Mouse (Mus musculus): Measurements from ENCODE around the gene Zc3h18. TPM values are rescaled to one million over a fixed set of nuclear protein-coding genes. Genes with fewer than 3 reads are reported as not detected.

Zc3h18 gene
- 100 to 1,000 TPM in 1 of 2 experiments, 10 to 100 TPM in 1; 99.5 to 108 TPM for total RNA-seq (2023)

DNA sequence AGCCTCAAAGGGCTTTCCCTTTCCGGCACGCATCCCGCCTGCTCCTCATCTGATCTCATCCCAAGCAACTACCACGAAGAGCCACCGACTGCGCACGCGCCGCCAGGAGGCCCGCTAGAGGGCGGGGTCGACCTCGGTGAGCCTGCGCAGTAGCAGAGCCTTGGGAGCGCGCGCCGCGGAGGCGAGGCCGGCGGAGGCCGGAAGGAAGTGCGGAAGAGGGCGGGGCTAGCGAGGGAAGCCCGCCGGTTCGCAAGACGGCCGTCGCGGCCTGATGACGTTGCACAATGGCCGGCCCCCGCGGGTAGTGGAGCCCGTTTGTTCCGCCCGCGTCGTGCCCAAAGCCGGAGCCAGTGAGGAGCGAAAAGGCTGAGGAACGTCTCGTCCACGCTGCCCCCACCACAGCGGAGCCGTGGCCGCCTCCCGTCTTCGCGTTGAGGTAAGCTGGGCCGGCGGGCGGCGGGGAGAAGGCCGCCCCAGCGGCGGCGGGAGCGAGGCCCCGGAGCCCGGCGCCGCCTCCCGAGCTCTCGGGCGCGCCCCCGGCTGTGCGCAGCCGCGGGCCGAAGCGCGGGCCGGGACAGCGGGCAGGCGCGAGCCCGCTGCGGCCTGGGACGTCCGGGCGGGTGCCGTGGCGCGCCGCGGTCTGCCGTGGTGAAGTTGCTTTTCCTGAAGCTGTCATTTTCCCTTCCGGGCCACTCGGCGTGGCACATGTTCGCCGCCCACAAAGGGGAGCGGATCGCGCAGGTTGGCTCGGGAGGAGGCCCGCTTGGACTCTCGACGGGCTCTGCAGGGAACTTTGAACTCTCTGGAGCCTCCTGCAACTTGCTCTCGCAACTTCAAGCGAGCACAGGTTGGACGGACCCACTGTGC lies at the start of gene Zc3h18:
Gene Zc3h18, plus strand, starts transcription at position 245 of the 867 bp plus-strand sequence.

DNA sequence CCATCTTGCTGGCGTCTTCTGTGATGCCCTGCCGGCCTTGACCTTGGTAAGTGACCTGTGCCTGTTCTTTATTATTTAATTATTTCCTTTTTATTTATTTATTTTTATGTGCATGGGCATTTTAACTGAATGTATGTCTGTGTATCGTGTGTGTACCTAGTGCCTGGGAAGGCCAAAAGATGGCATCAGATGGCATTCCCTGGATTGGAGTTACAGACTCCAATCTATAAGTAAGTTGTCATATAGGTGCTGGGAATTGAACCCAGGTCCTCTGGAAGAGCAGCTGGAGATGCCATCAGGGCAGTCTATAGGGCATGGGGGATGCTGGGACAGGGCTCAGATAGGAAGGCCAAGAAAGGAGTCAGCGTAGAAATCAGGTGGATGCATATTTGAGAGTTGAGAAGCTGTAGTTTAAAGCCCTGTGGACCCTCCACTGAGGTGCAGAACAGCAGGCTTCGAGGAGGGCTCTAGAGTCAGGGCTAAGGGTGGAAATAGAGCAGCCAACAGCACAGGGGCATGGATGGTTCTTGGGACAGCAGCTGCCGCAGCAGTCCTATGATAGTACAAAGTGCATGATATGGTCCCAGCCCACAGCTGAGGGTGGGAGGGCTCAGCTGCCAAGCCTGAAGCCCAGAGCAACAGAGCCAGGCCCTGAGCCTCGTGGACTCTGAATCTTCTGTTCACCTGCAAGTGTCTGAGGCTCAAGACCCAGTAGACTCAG lies 15.6 kb upstream of the Zc3h18 start, which contains the start of gene Trhr2:
Gene Trhr2, minus strand, starts transcription at position 51 of the 721 bp plus-strand sequence.

DNA sequence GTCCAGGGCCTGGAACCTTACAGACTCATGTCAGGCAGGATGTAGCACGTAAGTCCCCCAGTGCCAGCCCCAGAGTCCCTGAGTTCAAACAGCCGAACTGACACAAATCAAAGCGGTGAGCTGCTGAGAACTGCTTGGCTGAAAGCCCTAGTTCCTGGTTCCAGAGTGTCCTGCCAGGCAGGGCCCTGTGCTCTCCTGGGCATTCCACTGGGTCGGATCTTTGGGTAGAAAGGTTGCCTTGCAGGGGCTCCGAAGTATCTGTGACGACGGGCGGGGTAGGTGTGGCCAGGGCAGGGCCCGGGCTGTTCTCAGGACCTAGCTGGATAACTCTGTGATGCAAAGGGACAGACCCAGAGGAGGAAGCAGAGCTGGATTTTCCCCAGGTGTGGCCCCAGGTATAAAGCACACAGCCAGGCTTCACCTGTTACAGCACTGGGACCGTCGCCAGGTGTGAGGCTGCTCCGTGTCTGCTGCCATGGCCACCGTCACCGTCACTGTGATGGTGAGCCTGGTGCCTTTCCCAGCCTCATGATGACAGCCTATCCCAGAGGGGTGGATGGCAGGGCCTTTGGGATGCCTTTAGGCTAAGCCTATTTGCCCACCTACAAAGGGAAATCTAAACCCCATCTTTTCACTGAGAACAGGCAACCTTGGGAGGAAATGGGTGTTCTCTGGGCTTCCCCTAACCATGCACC lies 45.1 kb downstream of the Zc3h18 start, which contains the start of gene Il17c:
Gene Il17c, plus strand, starts transcription at position 645 of the 695 bp plus-strand sequence.

DNA sequence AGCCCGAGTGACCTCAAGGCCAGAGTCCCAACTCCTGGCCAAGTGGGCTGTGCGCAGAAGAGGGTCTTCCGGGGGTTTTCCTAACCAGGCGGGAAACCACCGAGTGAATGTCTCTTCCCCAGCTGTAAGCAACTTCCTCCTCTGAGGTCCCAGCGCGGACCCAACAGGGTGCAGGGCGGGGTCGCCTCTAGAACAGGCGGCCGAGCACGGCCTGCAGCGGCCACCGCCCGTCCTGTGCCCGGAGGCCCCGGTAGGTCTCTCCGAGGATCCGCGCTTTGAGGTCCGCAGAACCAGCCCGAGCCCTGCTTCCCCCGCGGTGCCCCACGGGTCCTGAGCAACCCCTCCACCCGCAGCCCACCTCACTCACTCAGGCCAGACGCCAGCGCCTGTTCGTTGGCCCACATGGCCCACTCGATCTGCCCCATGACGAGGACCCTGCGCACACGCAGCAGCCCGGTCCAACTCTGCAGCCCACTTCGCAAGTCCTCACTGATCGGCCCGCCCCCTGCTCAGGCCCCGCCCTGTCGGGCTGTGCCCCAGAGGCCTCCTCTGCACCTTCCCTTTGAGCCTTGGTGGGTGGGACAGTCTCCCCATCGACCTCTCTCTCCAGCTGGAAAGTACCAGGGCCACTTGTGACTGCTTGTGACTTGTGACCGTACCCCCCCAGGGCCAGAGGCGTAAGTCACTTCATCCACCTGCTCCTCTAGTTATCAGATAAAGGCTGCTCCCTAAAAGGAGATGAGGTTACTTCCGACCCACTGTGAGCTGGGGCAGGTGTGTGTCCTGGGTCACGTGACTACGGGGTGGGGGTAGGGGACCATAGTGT lies 56.2 kb downstream of the Zc3h18 start, which contains the start of gene Cyba:
Gene Cyba, minus strand, starts transcription at position 488 of the 826 bp plus-strand sequence.

DNA sequence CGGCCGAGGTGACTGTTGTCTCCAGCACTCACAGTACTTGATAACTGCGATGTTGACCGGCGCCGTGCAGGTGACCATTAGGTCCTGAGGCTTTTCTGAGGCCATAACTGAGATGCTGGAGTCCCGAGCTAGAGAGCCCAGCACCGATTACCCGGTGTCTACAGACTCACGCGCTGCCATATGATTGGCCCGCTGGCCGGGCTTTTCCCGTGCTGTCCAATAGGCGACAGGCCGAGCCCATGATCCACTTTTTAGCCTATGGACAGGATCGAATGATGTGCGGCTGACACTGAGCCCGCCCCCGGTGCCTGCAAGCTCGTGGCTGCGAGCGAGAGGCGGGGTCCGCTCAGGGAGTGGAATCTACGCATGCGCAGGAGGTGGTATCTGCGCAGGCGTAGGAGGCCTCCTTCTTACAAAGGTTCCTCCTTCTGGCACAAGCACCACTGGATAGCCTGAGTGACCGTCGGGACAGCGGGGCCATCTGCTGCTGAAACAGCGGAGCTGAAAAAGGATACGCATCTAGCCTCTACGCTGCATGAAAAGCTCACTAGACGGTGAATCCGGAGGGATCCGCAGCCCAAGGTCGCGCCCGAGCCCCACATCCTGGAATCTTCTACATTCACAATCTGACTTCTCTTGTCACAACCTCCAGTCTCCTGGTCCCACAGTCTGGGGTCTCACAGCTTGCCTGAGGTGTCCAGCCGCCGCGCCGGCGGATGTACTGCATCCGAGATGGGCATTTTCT lies 67.0 kb downstream of the Zc3h18 start, which contains the start of gene Mvd:
Gene Mvd, minus strand, starts transcription at position 161 of the 745 bp plus-strand sequence.

DNA sequence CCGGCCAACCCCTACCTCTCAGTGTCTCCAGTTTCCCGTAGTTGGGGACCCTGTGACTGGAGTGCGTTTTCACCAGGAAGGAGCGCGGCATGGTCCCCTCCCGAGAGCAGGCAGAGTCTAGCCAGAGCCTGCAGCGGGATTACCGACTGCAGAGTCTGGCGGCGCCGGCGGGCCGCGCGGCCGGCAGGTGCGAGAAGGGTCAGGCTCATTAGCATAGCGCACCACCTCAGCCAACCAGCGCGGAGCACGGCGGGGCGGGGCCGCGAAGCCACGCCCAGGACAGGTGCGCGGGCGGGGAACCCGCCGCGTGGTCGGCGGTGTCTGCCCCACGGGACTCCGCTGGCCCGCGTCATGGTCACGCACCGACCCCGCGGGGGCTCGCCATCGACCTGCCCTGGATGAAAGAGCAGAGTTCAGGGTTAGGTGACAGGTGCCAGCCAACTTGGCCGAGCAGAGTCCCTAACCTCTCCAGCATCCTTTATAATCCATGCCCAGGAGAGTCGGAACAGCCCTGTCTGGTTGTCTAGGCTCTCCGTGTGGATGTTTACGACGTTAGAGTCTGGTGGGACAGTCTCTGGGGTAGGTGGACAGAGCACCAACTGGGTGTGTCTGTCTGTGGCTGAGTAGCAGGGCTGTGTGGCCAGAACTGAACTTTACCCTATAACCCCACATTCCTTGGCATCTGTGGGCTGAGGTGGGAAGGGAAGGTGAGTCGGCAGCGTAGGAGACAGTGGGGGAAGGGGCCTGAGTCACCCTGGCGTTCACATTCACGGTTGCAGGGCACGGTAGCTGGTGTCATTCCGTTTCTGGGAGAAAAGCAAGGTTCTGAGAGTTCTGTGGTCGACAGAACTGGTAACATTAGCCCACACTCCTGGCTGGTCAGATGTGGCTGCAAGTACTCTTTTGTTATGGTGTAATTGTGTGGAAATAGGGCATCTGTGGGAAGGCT lies 84.4 kb downstream of the Zc3h18 start, which contains the start of gene Snai3:
Gene Snai3, minus strand, starts transcription at position 210 of the 949 bp plus-strand sequence.

Other genes starting within 250 kb of the Zc3h18 start
- 10 to 100 TPM; 73.7 to 74.3 TPM for gene Zfpm1, start 94.5 kb upstream of the Zc3h18 start, total RNA-seq (2023)
- gene Trhr2, start 15.9 kb upstream of the Zc3h18 start, total RNA-seq (2023): not detected
- 1 to 10 TPM in 1 of 2 experiments, not detected in 1; 1.1 TPM for gene Il17c, start 45.4 kb downstream of the Zc3h18 start, total RNA-seq (2023)
- 100 to 1,000 TPM; 150 to 183 TPM for gene Cyba, start 56.3 kb downstream of the Zc3h18 start, total RNA-seq (2023)
- 10 to 100 TPM; 12.1 to 14.2 TPM for gene Mvd, start 66.8 kb downstream of the Zc3h18 start, total RNA-seq (2023)
- gene Snai3, start 84.1 kb downstream of the Zc3h18 start, total RNA-seq (2023): 1 to 10 TPM; 6.2 to 6.9 TPM
- 10 to 100 TPM; 91.9 to 98.7 TPM for gene Rnf166, start 99.5 kb downstream of the Zc3h18 start, total RNA-seq (2023)
- gene Ctu2, start 99.5 kb downstream of the Zc3h18 start, total RNA-seq (2023): 10 to 100 TPM; 58.5 to 59.7 TPM
- 10 to 100 TPM; 51.0 TPM for gene Piezo1, start 174.7 kb downstream of the Zc3h18 start, total RNA-seq (2023)
- 10 to 100 TPM; 72.0 to 78.6 TPM for gene Cdt1, start 191.4 kb downstream of the Zc3h18 start, total RNA-seq (2023)
- gene Aprt, start 200.3 kb downstream of the Zc3h18 start, total RNA-seq (2023): 10 to 100 TPM; 78.5 to 82.2 TPM
- gene Galns, start 234.9 kb downstream of the Zc3h18 start, total RNA-seq (2023): 10 to 100 TPM; 10.7 to 11.5 TPM
- gene Trappc2l, start 235.0 kb downstream of the Zc3h18 start, total RNA-seq (2023): 10 to 100 TPM; 39.9 to 44.3 TPM
- not detected for gene Pabpn1l, start 246.1 kb downstream of the Zc3h18 start, total RNA-seq (2023)

Data from T-cell, adult 66 days (primary cell).